Mouse (Mus musculus): ENCODE measurements around the gene Arap1. TPM values are rescaled to one million over a fixed set of nuclear protein-coding genes. Genes with fewer than 3 reads are reported as not detected.

The Arap1 gene
- total and polyA plus RNA-seq, 2 experiments, result 43.8 to 88.2 TPM

GRCm38 (mm10) chr7:101412796-101413195 lies 64.9 kb downstream of the Arap1 start:
- Histone ChIP-seq H3K4me3 (ENCODE audit: insufficient read depth, low read depth, low read length) (no peak overlapping the region), H3K27me3 (ENCODE audit: control insufficient read depth, insufficient read depth, low read length) (no peaks in the 10 kb centered on the region), H3K79me2 (ENCODE audit: control insufficient read depth, insufficient read depth, low read length) (no peaks in the 10 kb centered on the region), H3K4me1 (ENCODE audit: control insufficient read depth, insufficient read depth, low read length) (no peaks in the 10 kb centered on the region), H3K9ac (ENCODE audit: low read depth, low read length) (no peak overlapping the region), H3K36me3 (ENCODE audit: control insufficient read depth, insufficient read depth, low read length) (peaks cover 14% of the 10 kb centered on the region), H3K27ac (replicated peaks; ENCODE audit: insufficient read depth, low read depth, low read length) (no peak overlapping the region)
- DNase-seq (ENCODE audit: extremely low read depth, low read depth, low spot score), result peak; percentile 66
- TF ChIP-seq CTCF (IDR thresholded peaks at IDR 0.05; ENCODE audit: low read depth, low read length), result peak; percentile 95
- no peak for TF ChIP-seq POLR2A (IDR thresholded peaks at IDR 0.05; ENCODE audit: extremely low read depth, insufficient read depth, low read length)

- WGBS, result 74% methylated on average over 4 of the region's 4 CpGs
- Histone ChIP-seq H3K27ac (replicated peaks; ENCODE audit: insufficient read depth, low read depth, low read length) (no peak overlapping the region), H3K9ac (ENCODE audit: low read depth, low read length) (no peak overlapping the region)
These were observed 66.3 kb downstream of the Arap1 start for GRCm38 (mm10) chr7:101414209-101414608.

GRCm38 (mm10) chr7:101414661-101415511 lies 67.0 kb downstream of the Arap1 start:
- Histone ChIP-seq H3K27ac (replicated peaks; ENCODE audit: insufficient read depth, low read depth, low read length) (no peak overlapping the region), H3K36me3 (ENCODE audit: control insufficient read depth, insufficient read depth, low read length) (peaks cover 3% of the 10 kb centered on the region; the same call in 1 of the 2 replicates), H3K4me3 (ENCODE audit: insufficient read depth, low read depth, low read length) (no peak overlapping the region), H3K9ac (ENCODE audit: low read depth, low read length) (no peak overlapping the region), H3K27me3 (ENCODE audit: control insufficient read depth, insufficient read depth, low read length) (no peaks in the 10 kb centered on the region), H3K4me1 (ENCODE audit: control insufficient read depth, insufficient read depth, low read length) (no peaks in the 10 kb centered on the region), H3K79me2 (ENCODE audit: control insufficient read depth, insufficient read depth, low read length) (no peaks in the 10 kb centered on the region)
- 72% methylated on average over 7 of the region's 7 CpGs for WGBS
- no peak for DNase-seq (ENCODE audit: extremely low read depth, low read depth, low spot score)
- TF ChIP-seq POLR2A (IDR thresholded peaks at IDR 0.05; ENCODE audit: extremely low read depth, insufficient read depth, low read length), result no peak
- no peak for TF ChIP-seq CTCF (IDR thresholded peaks at IDR 0.05; ENCODE audit: low read depth, low read length)

More at GRCm38 (mm10) chr7:101414209-101414608, 66.3 kb downstream of the Arap1 start:
- no peak overlapping the region for H3K4me3 ChIP-seq (ENCODE audit: insufficient read depth, low read depth, low read length)
- no peak for DNase-seq (ENCODE audit: extremely low read depth, low read depth, low spot score)
- peaks cover 4% of the 10 kb centered on the region; the same call in 1 of the 2 replicates for H3K36me3 ChIP-seq (ENCODE audit: control insufficient read depth, insufficient read depth, low read length)
- H3K79me2 ChIP-seq (ENCODE audit: control insufficient read depth, insufficient read depth, low read length), result no peaks in the 10 kb centered on the region
- TF ChIP-seq CTCF (IDR thresholded peaks at IDR 0.05; ENCODE audit: low read depth, low read length) (no peak), POLR2A (IDR thresholded peaks at IDR 0.05; ENCODE audit: extremely low read depth, insufficient read depth, low read length) (no peak)
- no peaks in the 10 kb centered on the region for H3K27me3 ChIP-seq (ENCODE audit: control insufficient read depth, insufficient read depth, low read length)
- H3K4me1 ChIP-seq (ENCODE audit: control insufficient read depth, insufficient read depth, low read length), result no peaks in the 10 kb centered on the region

GRCm38 (mm10) chr7:101415512-101416100 lies 67.7 kb downstream of the Arap1 start:
- no peak overlapping the region for H3K9ac ChIP-seq (ENCODE audit: low read depth, low read length)
- no peaks in the 10 kb centered on the region for H3K79me2 ChIP-seq (ENCODE audit: control insufficient read depth, insufficient read depth, low read length)
- no peak for TF ChIP-seq CTCF (IDR thresholded peaks at IDR 0.05; ENCODE audit: low read depth, low read length)
- TF ChIP-seq POLR2A (IDR thresholded peaks at IDR 0.05; ENCODE audit: extremely low read depth, insufficient read depth, low read length), result no peak
- 64% methylated on average over 8 of the region's 8 CpGs for WGBS
- H3K36me3 ChIP-seq (ENCODE audit: control insufficient read depth, insufficient read depth, low read length), result no peaks in the 10 kb centered on the region
- H3K4me1 ChIP-seq (ENCODE audit: control insufficient read depth, insufficient read depth, low read length), result no peaks in the 10 kb centered on the region
- H3K4me3 ChIP-seq (ENCODE audit: insufficient read depth, low read depth, low read length), result no peak overlapping the region
- no peaks in the 10 kb centered on the region for H3K27me3 ChIP-seq (ENCODE audit: control insufficient read depth, insufficient read depth, low read length)
- no peak for DNase-seq (ENCODE audit: extremely low read depth, low read depth, low spot score)
- H3K27ac ChIP-seq (replicated peaks; ENCODE audit: insufficient read depth, low read depth, low read length), result no peak overlapping the region

- Histone ChIP-seq H3K79me2 (ENCODE audit: control insufficient read depth, insufficient read depth, low read length) (no peaks in the 10 kb centered on the region), H3K27ac (replicated peaks; ENCODE audit: insufficient read depth, low read depth, low read length) (no peak overlapping the region), H3K27me3 (ENCODE audit: control insufficient read depth, insufficient read depth, low read length) (no peaks in the 10 kb centered on the region), H3K4me3 (ENCODE audit: insufficient read depth, low read depth, low read length) (no peak overlapping the region), H3K9ac (ENCODE audit: low read depth, low read length) (no peak overlapping the region), H3K4me1 (ENCODE audit: control insufficient read depth, insufficient read depth, low read length) (no peaks in the 10 kb centered on the region), H3K36me3 (ENCODE audit: control insufficient read depth, insufficient read depth, low read length) (no peaks in the 10 kb centered on the region)
- TF ChIP-seq CTCF (IDR thresholded peaks at IDR 0.05; ENCODE audit: low read depth, low read length) (no peak), POLR2A (IDR thresholded peaks at IDR 0.05; ENCODE audit: extremely low read depth, insufficient read depth, low read length) (no peak)
- WGBS, result 71% methylated on average over 5 of the region's 5 CpGs
- no peak for DNase-seq (ENCODE audit: extremely low read depth, low read depth, low spot score)
These were observed 68.5 kb downstream of the Arap1 start for GRCm38 (mm10) chr7:101416391-101416790.
